Mouse (Mus musculus) hindbrain, embryonic 11.5 days (tissue): ENCODE measurements at regions not wholly inside any gene's neighbourhood (a gene's known extent, or its start where the extent isn't known, plus 50 kb on each side); places are given as distances from the start of the nearest gene placed in this dataset.

Source experiments
- ATAC-seq: fragments of 200-750 bp; cut with Nextera tagmentation; 2 replicates; pipeline ENCODE4 v1.8.0; 2017; ENCODE audit warnings: mild to moderate bottlenecking, moderate TSS enrichment, moderate library complexity; ENCODE audit not compliant: low FRiP score
- DNase-seq: peaks from one replicate; pipeline ENCODE4 v3.0.0-alpha.2; 2015; ENCODE audit warnings: low spot score
- H3K27ac ChIP-seq: fragments of 300-500 bp; sonication (generic); 2 replicates; pipeline ENCODE4 v1.5.1; 2014; ENCODE audit warnings: mild to moderate bottlenecking, low read depth, low read length
- H3K27me3 ChIP-seq: fragments of 300-500 bp; sonication (generic); 2 replicates; pipeline ENCODE4 v1.6.1; 2014; ENCODE audit warnings: mild to moderate bottlenecking, low read length, moderate library complexity, mixed read lengths; ENCODE audit not compliant: control insufficient read depth, insufficient read depth
- H3K36me3 ChIP-seq: fragments of 300-500 bp; sonication (generic); 2 replicates; pipeline ENCODE4 v1.6.1; 2014; ENCODE audit warnings: mild to moderate bottlenecking, low read length, moderate library complexity, mixed read lengths; ENCODE audit not compliant: control insufficient read depth, insufficient read depth
- H3K4me1 ChIP-seq: fragments of 300-500 bp; sonication (generic); replicated peaks from 2 replicates; pipeline ENCODE4 v1.6.1; 2014; ENCODE audit warnings: low read length, mixed read lengths; ENCODE audit not compliant: control insufficient read depth, insufficient read depth
- H3K4me2 ChIP-seq: fragments of 300-500 bp; sonication (generic); replicated peaks from 2 replicates; pipeline ENCODE4 v1.6.1; 2014; ENCODE audit warnings: mild to moderate bottlenecking, low read depth, low read length
- H3K4me3 ChIP-seq: fragments of 300-500 bp; sonication (generic); 2 replicates; pipeline ENCODE4 v1.5.1; 2014; ENCODE audit warnings: low read depth, low read length
- H3K9ac ChIP-seq: fragments of 300-500 bp; sonication (generic); 2 replicates; pipeline ENCODE4 v1.6.1; 2014; ENCODE audit warnings: low read depth, low read length
- H3K9me3 ChIP-seq: fragments of 300-500 bp; sonication (generic); 2 replicates; pipeline ENCODE4 v1.6.1; 2016; ENCODE audit warnings: low read length; ENCODE audit not compliant: control insufficient read depth
- WGBS: fragments of 180-500 bp; shearing (Covaris S2); extraction: QIAGEN DNeasy Blood & Tissue Kit; methylation state at CpG from one replicate; pipeline ENCODE4 v1.1.7; 2014; 5-methylcytosine and 5-hydroxymethylcytosine counted together

DNA sequence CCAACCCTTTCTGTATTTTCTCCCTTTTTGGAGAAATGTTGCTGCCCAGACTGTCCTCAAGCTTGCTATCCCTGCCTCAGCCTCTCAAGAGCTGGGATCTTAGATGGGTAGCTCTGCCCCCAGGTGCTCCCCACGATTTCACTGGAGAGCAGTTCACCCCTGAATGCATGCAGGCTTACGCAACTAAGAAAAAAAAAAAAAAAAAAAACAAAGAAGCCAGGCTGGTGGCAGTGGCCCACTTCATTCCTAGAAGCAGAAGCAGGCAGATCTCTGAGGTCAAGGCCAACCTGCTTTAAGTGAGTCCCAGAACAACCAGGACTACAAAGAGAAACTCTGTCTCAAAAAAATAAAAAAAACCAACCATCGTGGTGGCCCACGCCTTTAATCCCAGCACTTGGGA lies 51.2 kb upstream of the Fbxo11 start:
- H3K9me3 ChIP-seq: no peaks in the 10 kb centered on the region
- no peaks in the 10 kb centered on the region for H3K27me3 ChIP-seq
- no peak for ATAC-seq
- H3K4me1 ChIP-seq: no peaks in the 10 kb centered on the region
- H3K4me2 ChIP-seq: no peak overlapping the region
- no peaks in the 10 kb centered on the region for H3K36me3 ChIP-seq
- no peak overlapping the region for H3K9ac ChIP-seq
- H3K4me3 ChIP-seq: no peak overlapping the region
- DNase-seq: no peak
- H3K27ac ChIP-seq: no peak overlapping the region
- WGBS: 95% methylated on average over 4 of the region's 4 CpGs

DNA sequence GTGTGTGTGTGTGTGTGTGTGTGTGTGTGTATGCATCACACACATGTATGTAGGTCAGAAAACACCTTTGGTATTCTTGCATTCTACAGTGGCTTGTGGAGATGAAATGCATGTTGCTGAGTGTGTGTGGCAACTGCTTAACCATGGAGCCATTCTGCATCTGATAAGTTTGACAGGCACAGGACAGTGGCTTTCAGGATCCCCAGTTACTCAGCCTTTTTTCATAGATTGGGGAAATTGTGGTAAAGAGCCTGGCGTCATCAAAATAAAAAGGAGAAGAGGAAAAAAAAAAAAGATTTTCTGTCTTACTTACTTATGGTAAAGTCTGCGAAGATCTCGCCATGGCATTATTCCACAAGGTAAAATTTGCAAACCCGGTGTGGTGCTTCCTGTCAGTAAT lies 53.6 kb upstream of the Fbxo11 start:
- WGBS: 90% methylated on average over 4 of the region's 4 CpGs
- Histone ChIP-seq H3K27me3 (no peaks in the 10 kb centered on the region), H3K9me3 (no peaks in the 10 kb centered on the region), H3K4me1 (no peaks in the 10 kb centered on the region), H3K4me2 (no peak overlapping the region), H3K4me3 (no peak overlapping the region), H3K36me3 (no peaks in the 10 kb centered on the region), H3K9ac (no peak overlapping the region), H3K27ac (no peak overlapping the region)
- no peak for ATAC-seq
- no peak for DNase-seq

DNA sequence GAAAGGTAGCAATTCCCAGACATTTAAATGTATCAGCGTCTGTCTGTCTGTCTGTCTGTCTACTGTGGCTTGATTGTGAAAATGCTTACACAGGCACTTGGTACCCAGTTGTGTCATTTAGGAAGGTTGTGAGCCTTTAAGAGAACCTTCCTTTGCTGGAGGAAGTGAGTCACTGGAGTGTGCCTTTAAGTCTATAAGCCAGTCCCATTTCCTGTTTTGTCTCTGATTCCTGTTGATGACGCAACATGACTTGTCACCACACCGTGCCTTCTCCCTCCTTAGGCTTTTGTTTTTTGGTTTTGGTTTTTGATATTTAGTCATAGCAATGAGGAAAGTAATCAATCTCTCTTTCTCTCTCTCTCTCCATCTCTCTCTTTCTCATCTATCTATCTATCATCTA lies 58.6 kb upstream of the Fbxo11 start:
- Histone ChIP-seq H3K4me1 (no peaks in the 10 kb centered on the region), H3K4me3 (no peak overlapping the region), H3K36me3 (no peaks in the 10 kb centered on the region), H3K27ac (no peak overlapping the region), H3K9me3 (no peaks in the 10 kb centered on the region), H3K27me3 (no peaks in the 10 kb centered on the region), H3K9ac (no peak overlapping the region), H3K4me2 (no peak overlapping the region)
- no peak for DNase-seq
- no peak for ATAC-seq
- 86% methylated on average over 3 of the region's 3 CpGs for WGBS

DNA sequence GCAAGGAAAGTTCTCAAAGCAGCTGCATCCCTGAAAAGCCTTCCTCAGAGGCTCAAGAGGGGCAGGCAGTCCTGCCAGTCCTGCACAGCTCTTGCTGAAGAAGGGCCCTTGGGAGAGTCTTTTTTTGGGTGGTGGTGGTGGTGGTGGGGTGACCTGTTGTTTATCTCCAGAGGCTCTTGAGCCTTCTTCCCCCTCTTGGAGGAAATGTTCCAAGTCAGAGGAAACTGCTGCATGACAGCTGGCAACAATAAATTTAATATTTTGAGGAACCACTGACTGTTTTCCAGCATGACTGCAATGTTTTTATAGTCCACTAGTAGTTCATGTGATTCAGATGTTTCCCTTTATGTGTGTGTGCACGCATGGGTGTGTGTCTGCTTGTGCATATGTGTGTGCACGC lies 62.0 kb upstream of the Fbxo11 start:
- H3K4me3 ChIP-seq: no peak overlapping the region
- ATAC-seq (no peak), DNase-seq (no peak)
- no peaks in the 10 kb centered on the region for H3K36me3 ChIP-seq
- H3K9me3 ChIP-seq: no peaks in the 10 kb centered on the region
- H3K27ac ChIP-seq: no peak overlapping the region
- H3K9ac ChIP-seq: no peak overlapping the region
- no peak overlapping the region for H3K4me2 ChIP-seq
- H3K27me3 ChIP-seq: no peaks in the 10 kb centered on the region
- H3K4me1 ChIP-seq: no peaks in the 10 kb centered on the region
- 92% methylated on average over 2 of the region's 2 CpGs for WGBS

DNA sequence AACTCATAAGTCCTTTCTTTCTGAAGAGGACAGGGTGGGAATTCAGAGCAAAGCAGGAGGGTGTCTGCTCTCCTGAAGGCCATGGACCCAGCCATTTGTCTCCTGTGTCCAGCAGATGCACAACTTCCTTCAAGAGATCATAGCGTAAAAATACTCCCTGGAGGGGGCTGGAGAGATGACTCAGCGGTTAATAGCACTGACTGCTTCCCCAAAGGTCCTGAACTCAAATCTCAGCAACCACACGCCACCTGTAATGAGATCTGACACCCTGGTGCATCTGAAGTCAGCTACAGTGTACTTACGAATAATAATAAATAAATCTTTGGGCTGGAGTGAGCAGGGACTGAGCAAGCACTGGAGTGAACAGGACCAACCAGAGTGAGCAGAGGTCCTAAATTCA lies 66.2 kb upstream of the Fbxo11 start:
- no peak overlapping the region for H3K4me3 ChIP-seq
- no peaks in the 10 kb centered on the region for H3K27me3 ChIP-seq
- H3K27ac ChIP-seq: no peak overlapping the region
- WGBS: 78% methylated on average over 4 of the region's 4 CpGs
- H3K4me2 ChIP-seq: no peak overlapping the region
- H3K4me1 ChIP-seq: no peaks in the 10 kb centered on the region
- H3K9me3 ChIP-seq: no peaks in the 10 kb centered on the region
- DNase-seq: no peak
- no peak overlapping the region for H3K9ac ChIP-seq
- H3K36me3 ChIP-seq: no peaks in the 10 kb centered on the region
- no peak for ATAC-seq

DNA sequence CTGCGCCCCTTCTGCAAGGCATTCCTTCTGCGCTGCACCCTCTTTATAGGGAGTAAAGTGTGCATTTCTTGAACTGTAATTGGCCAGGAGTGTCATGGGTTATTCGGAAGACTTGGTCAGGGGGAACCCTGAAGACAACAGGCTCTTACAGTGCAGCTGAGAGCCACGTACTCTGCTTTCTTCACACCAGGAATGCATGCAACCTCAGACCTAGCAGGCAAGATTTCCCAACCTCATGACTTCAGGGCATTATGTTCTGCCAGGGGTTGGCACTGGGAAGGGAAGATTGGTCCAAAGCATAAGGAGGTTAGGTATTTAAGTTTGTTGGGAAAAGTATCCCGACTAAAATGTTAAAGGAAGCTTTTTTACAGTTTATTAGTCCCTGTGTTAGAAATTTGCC lies 66.9 kb upstream of the Fbxo11 start:
- H3K27ac ChIP-seq: no peak overlapping the region
- WGBS: 91% methylated on average over 5 of the region's 5 CpGs
- H3K4me1 ChIP-seq: no peaks in the 10 kb centered on the region
- H3K4me2 ChIP-seq: no peak overlapping the region
- DNase-seq: no peak
- H3K9ac ChIP-seq: no peak overlapping the region
- no peaks in the 10 kb centered on the region for H3K9me3 ChIP-seq
- H3K36me3 ChIP-seq: no peaks in the 10 kb centered on the region
- no peak for ATAC-seq
- H3K4me3 ChIP-seq: no peak overlapping the region
- H3K27me3 ChIP-seq: no peaks in the 10 kb centered on the region

DNA sequence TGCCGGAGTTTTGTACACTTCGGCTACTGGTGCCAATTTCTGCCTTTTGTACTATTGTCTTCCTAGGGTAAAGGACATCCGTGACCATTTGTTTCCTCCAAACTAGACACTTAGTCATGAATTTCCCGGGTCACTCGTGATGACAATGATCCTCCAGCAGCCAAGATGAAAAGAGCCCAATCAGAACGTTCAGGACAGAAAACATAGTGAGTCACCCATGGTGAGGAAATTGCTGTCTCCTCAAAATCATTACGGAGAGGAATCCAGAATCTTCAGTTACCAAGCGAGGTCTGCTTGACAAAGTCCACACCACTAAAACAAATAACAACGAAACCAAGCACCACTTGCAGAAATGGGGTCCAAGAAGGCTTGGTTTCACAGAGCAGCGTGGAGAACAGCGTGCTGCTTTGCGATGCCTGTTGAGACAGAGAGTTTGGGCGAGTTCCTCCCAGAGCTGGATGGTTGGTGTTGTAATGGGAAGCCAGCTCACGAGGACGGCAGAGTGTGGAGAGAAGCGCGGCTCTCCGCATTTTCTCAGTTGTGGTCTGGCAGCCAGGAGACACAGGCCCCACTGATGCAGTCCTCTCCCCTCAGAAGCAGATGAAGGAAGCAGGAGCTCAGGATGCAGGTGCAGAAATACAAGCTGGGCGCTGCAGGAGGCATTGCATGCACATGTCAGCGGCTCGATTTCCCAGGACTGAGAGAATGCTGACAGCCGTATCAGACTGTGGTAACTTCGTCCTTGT lies 67.7 kb upstream of the Fbxo11 start:
- Histone ChIP-seq H3K4me1 (no peaks in the 10 kb centered on the region), H3K9ac (no peak overlapping the region), H3K27ac (no peak overlapping the region), H3K4me2 (no peak overlapping the region), H3K4me3 (no peak overlapping the region), H3K36me3 (no peaks in the 10 kb centered on the region), H3K9me3 (no peaks in the 10 kb centered on the region), H3K27me3 (no peaks in the 10 kb centered on the region)
- ATAC-seq (no peak), DNase-seq (no peak)
- 76% methylated on average over 23 of the region's 23 CpGs for WGBS

DNA sequence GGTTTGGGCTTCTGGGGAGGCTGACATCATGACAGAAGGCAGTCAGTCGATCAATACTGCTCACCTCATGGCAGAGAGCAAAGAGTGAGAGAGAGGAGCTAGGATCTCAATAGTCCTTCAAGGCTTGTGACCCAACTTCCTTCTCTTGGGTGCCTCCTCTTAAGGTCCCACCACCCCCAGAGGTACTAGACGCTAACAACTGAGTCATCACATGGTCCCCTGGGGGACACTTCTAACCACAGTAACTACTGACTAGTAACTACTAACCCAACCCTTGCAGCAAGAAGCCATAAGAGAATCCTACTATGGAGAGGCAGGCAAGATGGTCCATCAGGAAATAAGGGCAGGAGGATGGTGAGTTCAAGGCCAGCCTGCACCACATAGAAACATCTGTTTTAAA lies 69.5 kb upstream of the Fbxo11 start:
- WGBS: 92% methylated on average over 2 of the region's 2 CpGs
- ATAC-seq (no peak), DNase-seq (no peak)
- Histone ChIP-seq H3K36me3 (no peaks in the 10 kb centered on the region), H3K27me3 (no peaks in the 10 kb centered on the region), H3K9ac (no peak overlapping the region), H3K27ac (no peak overlapping the region), H3K4me1 (no peaks in the 10 kb centered on the region), H3K4me2 (no peak overlapping the region), H3K9me3 (no peaks in the 10 kb centered on the region), H3K4me3 (no peak overlapping the region)

DNA sequence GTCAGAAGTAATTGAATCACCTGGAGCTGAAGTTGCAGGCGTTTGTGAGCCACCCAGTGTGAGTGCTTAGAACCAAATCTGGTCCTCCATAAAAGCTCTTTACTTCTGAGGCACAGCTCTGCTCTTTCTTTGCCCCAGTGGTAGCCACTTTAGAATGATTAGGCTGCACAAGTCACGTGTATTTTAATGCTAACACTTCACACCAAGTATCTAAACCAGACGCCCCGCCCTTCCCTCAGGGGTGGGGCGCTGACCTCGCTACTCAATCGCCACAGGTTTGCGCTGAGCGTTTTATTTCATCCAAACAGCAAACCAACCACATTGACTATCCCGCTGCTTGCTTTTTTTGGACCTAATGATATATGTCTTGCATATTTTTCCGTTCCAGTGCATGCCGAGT lies 76.4 kb upstream of the Fbxo11 start:
- no peak overlapping the region for H3K4me3 ChIP-seq
- no peaks in the 10 kb centered on the region for H3K36me3 ChIP-seq
- no peak for ATAC-seq
- no peaks in the 10 kb centered on the region for H3K9me3 ChIP-seq
- no peaks in the 10 kb centered on the region for H3K4me1 ChIP-seq
- H3K27me3 ChIP-seq: no peaks in the 10 kb centered on the region
- no peak overlapping the region for H3K27ac ChIP-seq
- 44% methylated on average over 12 of the region's 12 CpGs for WGBS
- H3K9ac ChIP-seq: no peak overlapping the region
- no peak overlapping the region for H3K4me2 ChIP-seq
- no peak for DNase-seq
